Mouse (Mus musculus) adrenal gland, postnatal 10 days (tissue): ENCODE results near the gene Rnf111. TPM values are rescaled to one million over a fixed set of nuclear protein-coding genes. Genes with fewer than 3 reads are reported as not detected.
"Not testable (repeated sequence)": the region's sequence is repeated elsewhere in the genome, so short reads cannot be mapped to it uniquely, and the experiment has no call there.

Experiments used
- DNase-seq: peaks from one replicate; pipeline ENCODE4 v3.0.0; 2021; ENCODE audit warnings: mixed read lengths
- total RNA-seq, 2 experiments: library from RNA; stranded (reverse); gene quantifications; 2 replicates each; pipeline ENCODE4 v1.2.3; 2021

Gene Rnf111
- total RNA-seq, 2 experiments from 2014 or later = 31.4 to 36.9 TPM

GRCm38 (mm10) chr9:70496990-70497389 lies 6.5 kb downstream of the Rnf111 start:
- no peak for DNase-seq

GRCm38 (mm10) chr9:70493038-70493437 lies 10.5 kb downstream of the Rnf111 start:
- no peak for DNase-seq

- no peak for DNase-seq
Measured at GRCm38 (mm10) chr9:70491176-70491575, 12.3 kb downstream of the Rnf111 start.

GRCm38 (mm10) chr9:70487401-70487800 lies 16.1 kb downstream of the Rnf111 start:
- DNase-seq = no peak

- DNase-seq = no peak
Measured at GRCm38 (mm10) chr9:70485840-70486239, 17.7 kb downstream of the Rnf111 start.

- no peak for DNase-seq
Measured at GRCm38 (mm10) chr9:70483495-70483894, 20.0 kb downstream of the Rnf111 start.

GRCm38 (mm10) chr9:70481872-70482271 lies 21.7 kb downstream of the Rnf111 start:
- no peak for DNase-seq

- DNase-seq = no peak
Measured at GRCm38 (mm10) chr9:70477229-70477628, 26.3 kb downstream of the Rnf111 start.

GRCm38 (mm10) chr9:70475777-70476270 lies 27.7 kb downstream of the Rnf111 start:
- DNase-seq = peak; percentile 19

- no peak for DNase-seq
Measured at GRCm38 (mm10) chr9:70473400-70473799, 30.1 kb downstream of the Rnf111 start.

- DNase-seq = not testable (repeated sequence)
Measured at GRCm38 (mm10) chr9:70463091-70463490, 40.4 kb downstream of the Rnf111 start.

- no peak for DNase-seq
Measured at GRCm38 (mm10) chr9:70452371-70452770, 51.2 kb downstream of the Rnf111 start.

- DNase-seq = no peak
Measured at GRCm38 (mm10) chr9:70449072-70449471, 54.5 kb downstream of the Rnf111 start.

GRCm38 (mm10) chr9:70439959-70440358 lies 63.6 kb downstream of the Rnf111 start:
- no peak for DNase-seq

- DNase-seq = no peak
Measured at GRCm38 (mm10) chr9:70422661-70423060, 80.9 kb downstream of the Rnf111 start.

- DNase-seq = peak; percentile 92
Measured at GRCm38 (mm10) chr9:70421257-70422056, 82.1 kb downstream of the Rnf111 start, which contains the start of gene Ccnb2. TSS of gene Ccnb2 (minus strand) at chr9:70421547.

GRCm38 (mm10) chr9:70416412-70416811 lies 87.1 kb downstream of the Rnf111 start:
- no peak for DNase-seq

- DNase-seq = no peak
Measured at GRCm38 (mm10) chr9:70413038-70413437, 90.5 kb downstream of the Rnf111 start.

GRCm38 (mm10) chr9:70410668-70411067 lies 92.9 kb downstream of the Rnf111 start:
- DNase-seq = no peak

GRCm38 (mm10) chr9:70409743-70410142 lies 93.8 kb downstream of the Rnf111 start:
- DNase-seq = no peak

GRCm38 (mm10) chr9:70408791-70409190 lies 94.7 kb downstream of the Rnf111 start:
- DNase-seq = peak; percentile 45

- peak; percentile 27 for DNase-seq
Measured at GRCm38 (mm10) chr9:70406596-70406995, 96.9 kb downstream of the Rnf111 start.

GRCm38 (mm10) chr9:70401937-70402539 lies 101.5 kb downstream of the Rnf111 start:
- no peak for DNase-seq

GRCm38 (mm10) chr9:70396083-70396482 lies 107.4 kb downstream of the Rnf111 start:
- DNase-seq = no peak
